Mouse (Mus musculus): ENCODE results near the gene Mmp28. TPM values are rescaled to one million over a fixed set of nuclear protein-coding genes. Genes with fewer than 3 reads are reported as not detected.

Mmp28 gene
- polyA plus RNA-seq, 1 experiment from 2014 or later: 5.1 TPM

DNA sequence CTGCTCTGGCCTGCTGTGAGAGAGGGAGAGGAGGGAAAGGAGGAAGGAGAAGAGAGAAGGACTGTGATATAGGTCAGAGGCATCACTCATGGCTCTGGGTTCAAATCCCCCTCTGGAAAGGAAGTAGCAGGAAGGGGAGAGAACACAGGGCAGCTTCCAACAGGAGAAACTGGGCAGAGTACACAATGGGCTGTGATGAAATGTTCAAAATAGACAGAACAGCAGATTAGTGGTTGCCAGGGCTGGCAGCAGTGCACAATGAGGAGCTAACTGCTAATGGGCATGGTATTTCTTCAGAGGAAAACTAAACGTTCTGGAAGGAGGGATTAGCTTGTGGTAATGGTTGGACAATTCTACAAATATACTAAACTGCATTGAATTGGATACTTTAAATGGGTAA is 12.3 kb downstream of the Mmp28 start:
- no peak for DNase-seq (ENCODE audit: low spot score)
- TF ChIP-seq CTCF (IDR thresholded peaks at IDR 0.05): no peak
- no peak for TF ChIP-seq EP300 (IDR thresholded peaks at IDR 0.05)
- ATAC-seq: no peak
- 32% methylated on average over 1 of the region's 1 CpGs for WGBS
- H3K27me3 ChIP-seq (replicated peaks; ENCODE audit: insufficient read depth, low read length): 0 out of 2 replicates have a peak, but pooled peaks cover under 1% of the 10 kb centered on the region
- no peak overlapping the region for H3K4me3 ChIP-seq (ENCODE audit: low read depth, low read length)
- H3K9ac ChIP-seq (replicated peaks; ENCODE audit: low read depth): no peak overlapping the region
- H3K4me2 ChIP-seq (replicated peaks; ENCODE audit: low read depth, low read length): no peak overlapping the region
- no peaks in the 10 kb centered on the region for H3K9me3 ChIP-seq (ENCODE audit: low read length)
- no peak overlapping the region for H3K27ac ChIP-seq (ENCODE audit: low read length)
- peaks cover 37% of the 10 kb centered on the region for H3K4me1 ChIP-seq (ENCODE audit: insufficient read depth, low read depth, low read length)
- H3K36me3 ChIP-seq (ENCODE audit: insufficient read depth, low read length): no peaks in the 10 kb centered on the region

DNA sequence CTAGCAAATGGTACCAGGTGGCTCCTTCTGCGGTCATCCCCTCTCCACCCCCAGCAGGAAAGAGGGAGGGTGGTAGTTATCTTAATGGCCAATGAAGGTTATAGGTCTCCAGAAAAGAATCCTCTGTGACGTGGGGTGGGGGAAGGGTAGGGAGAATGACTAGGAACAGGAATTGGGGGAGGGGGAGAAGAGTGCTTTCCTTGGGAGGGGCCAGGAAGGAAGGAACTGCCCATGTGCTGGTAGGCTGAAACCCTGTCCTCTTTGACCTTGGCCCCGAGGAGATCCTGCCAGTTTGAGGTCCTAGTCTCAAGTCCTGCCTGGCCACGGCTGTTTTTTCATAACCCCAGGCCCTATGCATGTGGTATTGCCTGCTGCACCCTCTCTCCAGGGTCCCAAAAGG is 13.6 kb downstream of the Mmp28 start:
- H3K4me1 ChIP-seq (ENCODE audit: insufficient read depth, low read depth, low read length): peaks cover 28% of the 10 kb centered on the region
- H3K36me3 ChIP-seq (ENCODE audit: insufficient read depth, low read length): no peaks in the 10 kb centered on the region
- H3K27me3 ChIP-seq (replicated peaks; ENCODE audit: insufficient read depth, low read length): peaks cover 5% of the 10 kb centered on the region; the same call in 1 of the 2 replicates
- H3K9ac ChIP-seq (replicated peaks; ENCODE audit: low read depth): no peak overlapping the region
- no peak overlapping the region for H3K4me2 ChIP-seq (replicated peaks; ENCODE audit: low read depth, low read length)
- 0 out of 2 replicates have a peak overlapping the region, but pooled peaks have one; percentile 32 for H3K27ac ChIP-seq (ENCODE audit: low read length)
- DNase-seq (ENCODE audit: low spot score) (peak; percentile 49), ATAC-seq (peak; percentile 46)
- TF ChIP-seq CTCF (IDR thresholded peaks at IDR 0.05): no peak
- peak; percentile 18; the same call in 1 of the 2 replicates for TF ChIP-seq EP300 (IDR thresholded peaks at IDR 0.05)
- H3K4me3 ChIP-seq (ENCODE audit: low read depth, low read length): no peak overlapping the region
- no peaks in the 10 kb centered on the region for H3K9me3 ChIP-seq (ENCODE audit: low read length)
- WGBS: 26% methylated on average over 4 of the region's 4 CpGs

DNA sequence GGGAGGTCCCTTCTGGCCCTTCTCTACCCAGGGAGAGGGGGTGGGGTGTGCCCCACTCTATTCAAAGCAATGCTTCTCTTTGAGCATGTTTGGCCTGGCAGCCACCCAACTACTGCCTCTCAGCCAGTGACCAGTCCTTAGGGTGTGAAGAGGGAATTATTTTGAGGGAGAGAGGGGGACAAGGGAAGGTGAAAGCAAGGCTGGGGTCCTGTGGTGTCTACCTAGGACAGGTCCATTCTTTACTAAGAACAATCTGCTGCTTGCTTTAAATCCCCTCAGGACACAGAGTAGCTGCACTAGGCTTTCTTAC is 14.0 kb downstream of the Mmp28 start:
- Histone ChIP-seq H3K4me2 (replicated peaks; ENCODE audit: low read depth, low read length) (no peak overlapping the region), H3K4me1 (ENCODE audit: insufficient read depth, low read depth, low read length) (peaks cover 25% of the 10 kb centered on the region), H3K4me3 (ENCODE audit: low read depth, low read length) (no peak overlapping the region), H3K36me3 (ENCODE audit: insufficient read depth, low read length) (no peaks in the 10 kb centered on the region), H3K9me3 (ENCODE audit: low read length) (no peaks in the 10 kb centered on the region), H3K27ac (ENCODE audit: low read length) (0 out of 2 replicates have a peak overlapping the region, but pooled peaks have one; percentile 32), H3K9ac (replicated peaks; ENCODE audit: low read depth) (no peak overlapping the region), H3K27me3 (replicated peaks; ENCODE audit: insufficient read depth, low read length) (peaks cover 8% of the 10 kb centered on the region; the same call in 1 of the 2 replicates)
- ATAC-seq: peak; percentile 71
- DNase-seq (ENCODE audit: low spot score): peak; percentile 77
- TF ChIP-seq CTCF (IDR thresholded peaks at IDR 0.05) (no peak), EP300 (IDR thresholded peaks at IDR 0.05) (no peak)

DNA sequence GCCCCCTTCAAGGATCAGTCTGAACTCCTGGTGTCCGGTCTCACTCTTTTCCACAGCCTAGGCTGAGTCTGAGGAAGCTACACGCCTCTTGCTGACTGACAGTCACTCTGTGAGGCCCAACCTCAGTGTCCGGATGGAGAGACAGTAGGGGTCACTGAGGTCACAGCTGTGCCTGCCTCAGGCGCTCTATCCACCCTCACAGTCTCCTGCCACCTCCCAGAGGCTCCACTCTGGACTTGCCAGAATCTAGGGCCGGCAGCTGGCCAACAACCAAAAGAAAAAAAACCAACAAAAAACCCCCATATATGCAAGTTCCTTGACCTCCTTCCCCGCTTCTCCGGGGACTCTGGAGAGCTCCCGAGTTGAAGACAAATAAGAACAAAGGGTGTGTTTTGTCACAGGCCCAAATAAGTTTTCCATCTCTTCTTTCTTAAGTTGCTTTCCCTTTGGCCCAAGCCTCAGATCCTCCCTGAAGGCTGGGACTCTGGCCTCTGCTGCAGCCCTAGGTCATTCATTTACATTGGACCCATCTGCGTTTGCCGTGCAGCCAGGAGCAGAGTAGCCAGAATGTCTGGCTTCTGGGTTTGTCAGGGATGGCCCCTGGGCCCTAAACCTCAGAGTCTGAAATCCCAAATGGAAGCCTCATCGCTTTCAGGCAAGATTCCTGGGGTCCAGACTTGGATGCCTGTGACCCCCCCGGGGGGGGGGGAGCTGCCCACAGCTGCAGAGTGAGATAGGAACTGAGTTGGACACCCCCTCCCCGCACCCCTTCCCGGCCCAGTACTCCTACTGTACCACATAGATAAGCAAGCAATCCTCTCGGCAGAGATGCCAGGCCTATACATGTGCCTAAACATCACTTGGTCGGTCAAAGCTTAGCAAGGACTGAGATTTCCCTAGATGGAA is 14.6 kb downstream of the Mmp28 start:
- no peak overlapping the region for H3K4me2 ChIP-seq (replicated peaks; ENCODE audit: low read depth, low read length)
- H3K9ac ChIP-seq (replicated peaks; ENCODE audit: low read depth): no peak overlapping the region

DNA sequence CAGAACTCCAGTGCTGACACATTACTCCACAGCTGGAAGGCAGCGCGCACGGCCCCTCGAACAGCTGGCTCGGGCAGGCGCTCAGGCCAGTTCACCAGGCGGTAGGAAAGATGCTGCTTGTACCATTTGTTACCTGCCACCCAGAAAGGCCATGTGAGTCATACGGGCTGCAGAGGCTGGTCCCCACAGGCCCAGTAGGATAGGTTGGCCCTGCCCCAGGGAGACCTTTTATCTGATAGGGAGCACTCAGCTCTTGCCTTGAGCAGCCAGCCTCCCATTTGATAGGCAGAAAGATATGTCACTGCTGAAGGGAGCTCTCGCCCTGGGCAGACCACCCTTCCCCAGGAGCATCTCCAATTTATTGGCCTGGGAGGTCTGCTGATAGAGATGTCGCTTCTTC is 15.3 kb downstream of the Mmp28 start:
- H3K27me3 ChIP-seq (replicated peaks; ENCODE audit: insufficient read depth, low read length): peaks cover 16% of the 10 kb centered on the region
- no peaks in the 10 kb centered on the region for H3K9me3 ChIP-seq (ENCODE audit: low read length)
- H3K9ac ChIP-seq (replicated peaks; ENCODE audit: low read depth): no peak overlapping the region
- 67% methylated on average over 10 of the region's 10 CpGs for WGBS
- TF ChIP-seq EP300 (IDR thresholded peaks at IDR 0.05): no peak
- no peak for TF ChIP-seq CTCF (IDR thresholded peaks at IDR 0.05)
- ATAC-seq: no peak
- peak; percentile 18 for DNase-seq (ENCODE audit: low spot score)
- peaks cover 25% of the 10 kb centered on the region for H3K4me1 ChIP-seq (ENCODE audit: insufficient read depth, low read depth, low read length)
- no peak overlapping the region for H3K4me2 ChIP-seq (replicated peaks; ENCODE audit: low read depth, low read length)
- no peaks in the 10 kb centered on the region for H3K36me3 ChIP-seq (ENCODE audit: insufficient read depth, low read length)
- no peak overlapping the region for H3K27ac ChIP-seq (ENCODE audit: low read length)
- no peak overlapping the region for H3K4me3 ChIP-seq (ENCODE audit: low read depth, low read length)

More for the DNA sequence above, 14.6 kb downstream of the Mmp28 start:
- H3K36me3 ChIP-seq (ENCODE audit: insufficient read depth, low read length): no peaks in the 10 kb centered on the region
- no peaks in the 10 kb centered on the region for H3K9me3 ChIP-seq (ENCODE audit: low read length)
- H3K27ac ChIP-seq (ENCODE audit: low read length): peak overlapping the region; percentile 32; the same call in 1 of the 2 replicates
- H3K4me1 ChIP-seq (ENCODE audit: insufficient read depth, low read depth, low read length): peaks cover 25% of the 10 kb centered on the region
- H3K27me3 ChIP-seq (replicated peaks; ENCODE audit: insufficient read depth, low read length): peaks cover 11% of the 10 kb centered on the region; the same call in 1 of the 2 replicates
- no peak for TF ChIP-seq CTCF (IDR thresholded peaks at IDR 0.05)
- no peak for TF ChIP-seq EP300 (IDR thresholded peaks at IDR 0.05)
- 22% methylated on average over 16 of the region's 16 CpGs for WGBS
- H3K4me3 ChIP-seq (ENCODE audit: low read depth, low read length): no peak overlapping the region
- DNase-seq (ENCODE audit: low spot score): peak; percentile 60
- peak; percentile 61 for ATAC-seq

DNA sequence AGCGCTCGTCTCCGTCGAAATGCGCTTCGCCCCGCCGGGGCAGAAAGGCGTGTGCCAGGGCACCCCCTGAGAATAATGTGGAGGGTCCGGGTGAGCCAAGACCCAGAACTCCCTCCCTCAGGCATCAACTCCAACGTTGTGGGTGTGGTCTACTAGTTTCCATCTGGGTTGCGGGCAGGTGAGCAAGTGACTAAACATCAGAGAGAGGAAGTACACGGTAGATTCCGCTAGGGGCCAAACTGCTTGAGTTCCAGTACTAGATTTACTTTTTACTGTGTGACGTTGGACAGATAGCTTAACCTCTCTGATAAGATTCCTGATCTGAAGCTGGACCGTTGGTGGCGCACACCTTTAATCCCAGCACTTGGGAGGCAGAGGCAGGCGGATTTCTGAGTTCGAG is 17.9 kb downstream of the Mmp28 start:
- Histone ChIP-seq H3K9me3 (ENCODE audit: low read length) (no peaks in the 10 kb centered on the region), H3K4me2 (replicated peaks; ENCODE audit: low read depth, low read length) (peak overlapping the region; percentile 35), H3K4me1 (ENCODE audit: insufficient read depth, low read depth, low read length) (peaks cover 25% of the 10 kb centered on the region), H3K27ac (ENCODE audit: low read length) (no peak overlapping the region), H3K9ac (replicated peaks; ENCODE audit: low read depth) (no peak overlapping the region), H3K4me3 (ENCODE audit: low read depth, low read length) (peak overlapping the region; percentile 19; the same call in 1 of the 2 replicates), H3K36me3 (ENCODE audit: insufficient read depth, low read length) (no peaks in the 10 kb centered on the region), H3K27me3 (replicated peaks; ENCODE audit: insufficient read depth, low read length) (peaks cover 33% of the 10 kb centered on the region)
- TF ChIP-seq CTCF (IDR thresholded peaks at IDR 0.05) (no peak; the same call in 1 of the 2 replicates), EP300 (IDR thresholded peaks at IDR 0.05) (no peak)
- peak; percentile 31 for DNase-seq (ENCODE audit: low spot score)
- 28% methylated on average over 19 of the region's 19 CpGs for WGBS
- no peak for ATAC-seq

Measured in lung, postnatal 0 days (tissue).